Comparison of ENCODE assay signal across 8 mouse cellular contexts in genomic region chr5:116389856-116390542, GRCm38 (mm10). TPM values are rescaled to one million over a fixed set of nuclear protein-coding genes. Genes with fewer than 3 reads are reported as not detected.
DNase-seq lines count a peak whose midpoint lies in the region; ATAC-seq and TF ChIP-seq lines count a peak whose summit lies in the region.
"Had no signal": no experiment of that assay in that cellular context is flagged by ENCODE, and none has a peak within 500 bp of the region (broad histone marks: within the 10 kb centered on the region; RNA-seq: fewer than 3 reads in every experiment).

No protein-coding gene starts in this region.

- no peak overlapping the region for H3K4me2 ChIP-seq in limb, embryonic 14.5 days (replicated peaks; ENCODE audit: low read depth, low read length, severe bottlenecking)
- H3K4me2 ChIP-seq in heart, embryonic 16.5 days (ENCODE audit: low read depth, low read length), result peak overlapping the region; percentile 8

- no peaks in the 10 kb centered on the region for H3K9me3 ChIP-seq in limb, embryonic 14.5 days (ENCODE audit: control insufficient read depth, low read length)
- H3K9me3 ChIP-seq in limb, embryonic 10.5 days (replicated peaks), result no peaks in the 10 kb centered on the region
- no peaks in the 10 kb centered on the region for H3K9me3 ChIP-seq in heart, embryonic 16.5 days (replicated peaks; ENCODE audit: control insufficient read depth, low read length)

- no peak; the same call in 1 of the 2 replicates for ATAC-seq in limb, embryonic 14.5 days (ENCODE audit: low FRiP score, low read depth)
- peak; percentile 72 for ATAC-seq in heart, embryonic 16.5 days (replicated peaks; ENCODE audit: extremely low read depth, insufficient read depth, low FRiP score)

- 54% methylated on average over 15 of the region's 15 CpGs for WGBS in limb, embryonic 14.5 days
- WGBS in limb, embryonic 10.5 days, result 80% methylated on average over 15 of the region's 15 CpGs
- WGBS in heart, embryonic 16.5 days, result 35% methylated on average over 15 of the region's 15 CpGs

- no peak for TF ChIP-seq POLR2A in limb, embryonic 14.5 days (IDR thresholded peaks at IDR 0.05; ENCODE audit: borderline replicate concordance, extremely low read depth, insufficient read depth, insufficient read length)

- intact Hi-C loops in left cerebral cortex, postnatal 14 days (cut with DNase I), result loop anchor here (5.0 kb wide), 2 partner anchors 62 to 202 kb away; partner anchors contain the start of gene Srrm4

- no peak overlapping the region for H3K4me3 ChIP-seq in limb, embryonic 14.5 days (replicated peaks; ENCODE audit: low read length)
- no peak overlapping the region for H3K4me3 ChIP-seq in limb, embryonic 10.5 days
- no peak overlapping the region for H3K4me3 ChIP-seq in heart, embryonic 16.5 days (ENCODE audit: low read length)
- H3K4me3 ChIP-seq: myocyte had no signal

- H3K4me1 ChIP-seq in limb, embryonic 14.5 days (ENCODE audit: control insufficient read depth, insufficient read depth, low read length), result 0 out of 2 replicates have a peak, but pooled peaks cover 5% of the 10 kb centered on the region
- H3K4me1 ChIP-seq in limb, embryonic 10.5 days, result peaks cover 5% of the 10 kb centered on the region
- peaks cover 10% of the 10 kb centered on the region for H3K4me1 ChIP-seq in heart, embryonic 16.5 days (ENCODE audit: control insufficient read depth, insufficient read depth, low read length)

- H3K36me3 ChIP-seq in limb, embryonic 14.5 days (ENCODE audit: control insufficient read depth, insufficient read depth, low read length), result no peaks in the 10 kb centered on the region
- no peaks in the 10 kb centered on the region for H3K36me3 ChIP-seq in limb, embryonic 10.5 days
- no peaks in the 10 kb centered on the region for H3K36me3 ChIP-seq in heart, embryonic 16.5 days (ENCODE audit: control insufficient read depth, insufficient read depth)

- no peak overlapping the region for H3K9ac ChIP-seq in limb, embryonic 14.5 days (ENCODE audit: low read depth, low read length, severe bottlenecking)
- no peak overlapping the region for H3K9ac ChIP-seq in heart, embryonic 16.5 days (ENCODE audit: low read length)

- no peaks in the 10 kb centered on the region for H3K27me3 ChIP-seq in limb, embryonic 14.5 days (ENCODE audit: control insufficient read depth, insufficient read depth, low read length)
- no peaks in the 10 kb centered on the region for H3K27me3 ChIP-seq in limb, embryonic 10.5 days (ENCODE audit: low read depth, poor library complexity, severe bottlenecking)
- no peaks in the 10 kb centered on the region; the same call in 1 of the 2 replicates for H3K27me3 ChIP-seq in heart, embryonic 16.5 days (ENCODE audit: control insufficient read depth, insufficient read depth, low read length)

- H3K27ac ChIP-seq in limb, embryonic 14.5 days (replicated peaks; ENCODE audit: low read depth, low read length), result no peak overlapping the region
- H3K27ac ChIP-seq in limb, embryonic 10.5 days, result no peak overlapping the region
- no peak overlapping the region for H3K27ac ChIP-seq in heart, embryonic 16.5 days (ENCODE audit: low read length)

- DNase-seq in limb, embryonic 14.5 days (ENCODE audit: low spot score), result peak; percentile 73
- DNase-seq in limb, embryonic 10.5 days (ENCODE audit: low spot score), result no peak
- DNase-seq in cerebellum, postnatal 25 days, result peak; percentile 49 to 58
- peak; percentile 72 to 89 for DNase-seq in left cerebral cortex, postnatal 14 days (ENCODE audit: low spot score in 2 of 2)
- DNase-seq in right cerebral cortex, postnatal 36 days (ENCODE audit: low spot score in 2 of 2), result peak; percentile 25 to 31
- DNase-seq in thymus, postnatal 10 days (ENCODE audit: low spot score in 2 of 2), result no peak

RNA-seq across cellular contexts. Expression of gene Hspb8, which starts 32.7 kb away (rescaled TPM):
- polyA plus RNA-seq in limb, embryonic 14.5 days (2012; rRNA removed), result 25.3 and 25.6 TPM in 2 replicates
- polyA plus RNA-seq in limb, embryonic 14.5 days (2014; fragmentation: Nextera tagmentation; extraction: Ambion mirVana), result 16.0 and 19.7 TPM in 2 replicates
- polyA plus RNA-seq in limb, embryonic 10.5 days (2016; fragmentation: Nextera tagmentation; extraction: Ambion mirVana), result 8.8 and 9.7 TPM in 2 replicates
- polyA plus RNA-seq in heart, embryonic 16.5 days (2015; fragmentation: Nextera tagmentation; extraction: Ambion mirVana), result 31.1 and 33.8 TPM in 2 replicates
- 1 to 10 TPM; 6.1 to 7.2 TPM for total RNA-seq in left cerebral cortex, postnatal 14 days (2021)

Comparison
In these comparisons a context has a peak if more than half of its experiments do, and no peak if none do; other contexts are left out.
1. DNase-seq: peak in limb, embryonic 14.5 days (single experiment), cerebellum, postnatal 25 days (2 of 2), left cerebral cortex, postnatal 14 days (2 of 2) and right cerebral cortex, postnatal 36 days (2 of 2); none in limb, embryonic 10.5 days (single experiment) and thymus, postnatal 10 days (0 of 2).